Mouse (Mus musculus) heart, postnatal 0 days (tissue): ENCODE measurements around the gene Lsg1. TPM values are rescaled to one million over a fixed set of nuclear protein-coding genes. Genes with fewer than 3 reads are reported as not detected.
A peak's percentile ranks its signal among the peaks of the same experiment; 100 is the strongest.

Source experiments
- ATAC-seq: fragments of 200-750 bp; cut with Nextera tagmentation; 2 replicates; pipeline ENCODE4 v1.8.0; 2017; ENCODE audit warnings: low read depth, moderate number of reproducible peaks, moderate library complexity; ENCODE audit not compliant: insufficient read depth
- DNase-seq: peaks from one replicate; pipeline ENCODE4 v3.0.0-alpha.2; 2016; ENCODE audit warnings: low spot score
- H3K27ac ChIP-seq: fragments of 300-500 bp; sonication (generic); 2 replicates; pipeline ENCODE4 v1.5.1; 2014; ENCODE audit warnings: low read depth, mild to moderate bottlenecking
- H3K27me3 ChIP-seq: fragments of 300-500 bp; sonication (generic); 2 replicates; pipeline ENCODE4 v1.6.1; 2014; ENCODE audit warnings: low read length, mixed read lengths; ENCODE audit not compliant: control insufficient read depth, insufficient read depth
- H3K36me3 ChIP-seq: fragments of 300-500 bp; sonication (generic); replicated peaks from 2 replicates; pipeline ENCODE4 v1.6.1; 2014; ENCODE audit warnings: low read length, mixed read lengths; ENCODE audit not compliant: control insufficient read depth, insufficient read depth
- H3K4me1 ChIP-seq: fragments of 300-500 bp; sonication (generic); 2 replicates; pipeline ENCODE4 v1.6.1; 2014; ENCODE audit warnings: antibody characterized with exemption; ENCODE audit not compliant: control insufficient read depth, insufficient read depth
- H3K4me2 ChIP-seq: fragments of 300-500 bp; sonication (generic); 2 replicates; pipeline ENCODE4 v1.6.1; 2014; ENCODE audit warnings: low read depth, mild to moderate bottlenecking, low read length, moderate library complexity
- H3K4me3 ChIP-seq: fragments of 300-500 bp; sonication (generic); 2 replicates; pipeline ENCODE4 v1.5.1; 2014; ENCODE audit warnings: low read depth, low read length
- H3K9ac ChIP-seq: fragments of 300-500 bp; sonication (generic); replicated peaks from 2 replicates; pipeline ENCODE4 v1.6.1; 2014; ENCODE audit warnings: low read depth, low read length, mixed read lengths
- H3K9me3 ChIP-seq: fragments of 300-500 bp; sonication (generic); replicated peaks from 2 replicates; pipeline ENCODE4 v1.6.1; 2016; ENCODE audit warnings: low read length; ENCODE audit not compliant: control insufficient read depth
- CTCF ChIP-seq: IDR thresholded peaks from 2 replicates; pipeline ENCODE4 v1.5.1; 2016; ENCODE audit warnings: antibody characterized with exemption, control low read depth, low read depth
- EP300 ChIP-seq: IDR thresholded peaks from 2 replicates; pipeline ENCODE4 v1.6.1; 2016; ENCODE audit warnings: antibody characterized with exemption, low read depth
- WGBS: fragments of 180-500 bp; shearing (Covaris S2); extraction: QIAGEN DNeasy Blood & Tissue Kit; methylation state at CpG from one replicate; pipeline ENCODE4 v1.1.7; 2014; 5-methylcytosine and 5-hydroxymethylcytosine counted together
- polyA plus RNA-seq: library from polyadenylated mRNA; unstranded; fragments of >200 nt; fragmentation: Nextera tagmentation; extraction: Ambion mirVana; gene quantifications from 2 replicates; pipeline ENCODE4 v1.2.1, GENCODE M21; 2015
- total RNA-seq: library from RNA; depleted of rRNA; stranded (reverse); fragments of >200 nt; gene quantifications from 2 replicates; pipeline ENCODE4 v1.2.3, GENCODE M21; 2014; ENCODE audit warnings: low replicate concordance

Gene Lsg1
- total and polyA plus RNA-seq, 2 experiments from 2014 or later = 15.8 to 32.8 TPM

- Histone ChIP-seq H3K4me2 (peak overlapping the region; percentile 84), H3K4me3 (peak overlapping the region; percentile 94), H3K36me3 (no peaks in the 10 kb centered on the region), H3K27ac (peak overlapping the region; percentile 56), H3K9me3 (no peaks in the 10 kb centered on the region), H3K9ac (no peak overlapping the region), H3K27me3 (no peaks in the 10 kb centered on the region), H3K4me1 (peaks cover 13% of the 10 kb centered on the region)
- no peak for ATAC-seq
- TF ChIP-seq CTCF (no peak), EP300 (no peak)
- DNase-seq = no peak
- 55% methylated on average over 18 of the region's 18 CpGs for WGBS
Measured at GRCm38 (mm10) chr16:30602684-30603530, 15.5 kb upstream of the Lsg1 start.

GRCm38 (mm10) chr16:30601946-30602345 lies 14.6 kb upstream of the Lsg1 start:
- peak overlapping the region; percentile 84 for H3K4me2 ChIP-seq
- H3K27ac ChIP-seq = peak overlapping the region; percentile 92
- H3K36me3 ChIP-seq = no peaks in the 10 kb centered on the region
- ATAC-seq (no peak), DNase-seq (no peak)
- TF ChIP-seq CTCF = no peak
- no peak for TF ChIP-seq EP300
- no peaks in the 10 kb centered on the region for H3K27me3 ChIP-seq
- peak overlapping the region; percentile 94 for H3K4me3 ChIP-seq
- WGBS = 47% methylated on average over 7 of the region's 7 CpGs
- H3K4me1 ChIP-seq = peaks cover 17% of the 10 kb centered on the region
- no peaks in the 10 kb centered on the region for H3K9me3 ChIP-seq
- peak overlapping the region; percentile 87 for H3K9ac ChIP-seq

GRCm38 (mm10) chr16:30601046-30601832 lies 13.8 kb upstream of the Lsg1 start:
- 0 out of 2 replicates have a peak, but pooled peaks have one; percentile 9 for ATAC-seq
- Histone ChIP-seq H3K4me3 (peak overlapping the region; percentile 94), H3K36me3 (no peaks in the 10 kb centered on the region), H3K9me3 (no peaks in the 10 kb centered on the region), H3K27me3 (no peaks in the 10 kb centered on the region), H3K27ac (peak overlapping the region; percentile 92), H3K4me1 (peaks cover 17% of the 10 kb centered on the region), H3K4me2 (peak overlapping the region; percentile 84), H3K9ac (peak overlapping the region; percentile 87)
- peak; percentile 43 for DNase-seq
- WGBS = 12% methylated on average over 42 of the region's 42 CpGs
- TF ChIP-seq EP300 = no peak
- peak; percentile 54 for TF ChIP-seq CTCF

GRCm38 (mm10) chr16:30600431-30601045 lies 13.1 kb upstream of the Lsg1 start:
- Histone ChIP-seq H3K27ac (peak overlapping the region; percentile 92), H3K4me2 (peak overlapping the region; percentile 84), H3K9ac (peak overlapping the region; percentile 87), H3K4me1 (peaks cover 17% of the 10 kb centered on the region), H3K9me3 (no peaks in the 10 kb centered on the region), H3K36me3 (no peaks in the 10 kb centered on the region), H3K27me3 (no peaks in the 10 kb centered on the region), H3K4me3 (peak overlapping the region; percentile 94)
- WGBS = under 1% methylated on average over 53 of the region's 53 CpGs
- DNase-seq = peak; percentile 26
- ATAC-seq = peak; percentile 21; the same call in 1 of the 2 replicates
- no peak; the same call in 1 of the 2 replicates for TF ChIP-seq CTCF
- TF ChIP-seq EP300 = no peak

- Histone ChIP-seq H3K4me2 (peak within 1 kb of the TSS; percentile 84), H3K9me3 (no peaks in the 10 kb centered on the region), H3K36me3 (no peaks in the 10 kb centered on the region), H3K27me3 (no peaks in the 10 kb centered on the region), H3K27ac (peak within 1 kb of the TSS; percentile 92), H3K9ac (peak within 1 kb of the TSS; percentile 87), H3K4me1 (peaks cover 15% of the 10 kb centered on the region), H3K4me3 (peak within 1 kb of the TSS; percentile 94)
- ATAC-seq = peak; percentile 91
- 0 out of 2 replicates have a peak, but pooled peaks have one; percentile 10 for TF ChIP-seq EP300
- peak; percentile 47 for TF ChIP-seq CTCF
- DNase-seq = peak; percentile 96
- WGBS = under 1% methylated on average over 49 of the region's 63 CpGs
Measured at GRCm38 (mm10) chr16:30599491-30600268, 12.3 kb upstream of the Lsg1 start, which contains the start of gene Fam43a. Gene Fam43a, plus strand, starts transcription at chr16:30599723.
